ENCODE assay signal across 25 mouse cellular contexts in the genomic region with DNA sequence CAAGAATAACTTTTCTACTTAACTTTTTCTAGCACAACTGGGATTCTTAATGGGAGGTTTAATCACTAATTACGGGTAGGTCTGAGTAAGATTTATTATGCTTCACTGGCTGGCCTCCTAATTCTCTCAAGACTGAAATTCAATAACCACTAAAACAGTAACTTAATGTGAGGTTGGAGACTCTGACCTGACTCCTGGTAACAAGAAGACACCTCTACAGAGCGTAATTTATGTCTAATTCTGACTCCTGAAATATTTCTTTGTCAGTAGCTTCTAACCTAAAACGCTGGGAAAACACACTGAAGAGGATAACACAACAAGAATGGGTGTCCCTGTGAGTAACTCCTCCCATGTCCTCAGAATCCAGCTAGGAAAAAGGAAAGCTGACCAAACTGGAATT.
DNase-seq lines count a peak whose midpoint lies in the region; ATAC-seq and TF ChIP-seq lines count a peak whose summit lies in the region.
"Had no signal": no experiment of that assay in that cellular context is flagged by ENCODE, and none has a peak within 500 bp of the region (broad histone marks: within the 10 kb centered on the region; RNA-seq: fewer than 3 reads in every experiment).

No protein-coding gene starts in this region.

- ATAC-seq in kidney, embryonic 15.5 days (replicated peaks; ENCODE audit: low FRiP score): peak; percentile 80
- 0 out of 2 replicates have a peak, but pooled peaks have one; percentile 25 for ATAC-seq in kidney, postnatal 0 days (replicated peaks; ENCODE audit: low FRiP score, low read depth)
- ATAC-seq: activated CD4-positive, CD25-positive, alpha-beta regulatory T cell, adult 4 months; CD4-positive, CD25-positive, alpha-beta regulatory T cell, adult 4 months; forebrain, embryonic 13.5 days; forebrain, embryonic 15.5 days; forebrain, postnatal 0 days; Patski had no signal

- no peak overlapping the region for H3K27ac ChIP-seq in kidney, embryonic 15.5 days
- H3K27ac ChIP-seq in kidney, postnatal 0 days: no peak overlapping the region
- H3K27ac ChIP-seq: embryonic facial prominence, embryonic 10.5 days; embryonic facial prominence, embryonic 12.5 days; forebrain, embryonic 13.5 days; forebrain, embryonic 15.5 days had no signal

- DNase-seq in embryo, embryonic 10.5 days (ENCODE audit: low spot score): peak; percentile 24
- DNase-seq in embryo, embryonic 10 days (ENCODE audit: low spot score): no peak
- DNase-seq in kidney, adult 8-10 months: no peak
- peak; percentile 84 for DNase-seq in kidney, postnatal 0 days (ENCODE audit: low spot score)
- DNase-seq in kidney, postnatal 4 days: no peak
- DNase-seq: adrenal gland, adult 8-10 months; adrenal gland, postnatal 14 days; adrenal gland, postnatal 36 days; B cell, adult 2 months; cerebellum, adult 11-12 months; cerebellum, adult 2 months; cerebellum, adult 9-10 months; cerebellum, postnatal 10 days; cerebellum, postnatal 25 days; forebrain, postnatal 0 days had no signal

- no peaks in the 10 kb centered on the region for H3K9me3 ChIP-seq in kidney, embryonic 15.5 days (replicated peaks)
- H3K9me3 ChIP-seq in kidney, postnatal 0 days (replicated peaks; ENCODE audit: low read length): no peaks in the 10 kb centered on the region
- H3K9me3 ChIP-seq: embryonic facial prominence, embryonic 10.5 days; embryonic facial prominence, embryonic 12.5 days; forebrain, embryonic 13.5 days; forebrain, embryonic 15.5 days had no signal

- no peak overlapping the region for H3K4me2 ChIP-seq in kidney, embryonic 15.5 days
- no peak overlapping the region for H3K4me2 ChIP-seq in kidney, postnatal 0 days (ENCODE audit: low read length)
- H3K4me2 ChIP-seq: embryonic facial prominence, embryonic 12.5 days; forebrain, embryonic 13.5 days; forebrain, embryonic 15.5 days had no signal

- H3K4me1 ChIP-seq in kidney, embryonic 15.5 days: no peaks in the 10 kb centered on the region
- no peaks in the 10 kb centered on the region for H3K4me1 ChIP-seq in kidney, postnatal 0 days (replicated peaks; ENCODE audit: insufficient read depth, low read length)
- H3K4me1 ChIP-seq: embryonic facial prominence, embryonic 10.5 days; embryonic facial prominence, embryonic 12.5 days; forebrain, embryonic 13.5 days; forebrain, embryonic 15.5 days had no signal

- 0 out of 2 replicates have a peak, but pooled peaks cover 3% of the 10 kb centered on the region for H3K27me3 ChIP-seq in kidney, embryonic 15.5 days
- no peaks in the 10 kb centered on the region for H3K27me3 ChIP-seq in kidney, postnatal 0 days (ENCODE audit: insufficient read depth, low read length)
- H3K27me3 ChIP-seq: CH12.LX; embryonic facial prominence, embryonic 12.5 days; forebrain, embryonic 13.5 days; forebrain, embryonic 15.5 days; Patski had no signal

- no peaks in the 10 kb centered on the region for H3K36me3 ChIP-seq in kidney, embryonic 15.5 days
- no peaks in the 10 kb centered on the region for H3K36me3 ChIP-seq in kidney, postnatal 0 days (ENCODE audit: insufficient read depth, low read length)
- H3K36me3 ChIP-seq: embryonic facial prominence, embryonic 10.5 days; embryonic facial prominence, embryonic 12.5 days; forebrain, embryonic 15.5 days; G1E had no signal

- WGBS in kidney, embryonic 15.5 days: 20% methylated on average over 3 of the region's 3 CpGs
- 19% methylated on average over 3 of the region's 3 CpGs for WGBS in kidney, postnatal 0 days

- H3K4me3 ChIP-seq in kidney, embryonic 15.5 days (replicated peaks): no peak overlapping the region
- no peak overlapping the region for H3K4me3 ChIP-seq in kidney, postnatal 0 days (replicated peaks; ENCODE audit: low read depth, low read length)
- H3K4me3 ChIP-seq: embryonic facial prominence, embryonic 10.5 days; embryonic facial prominence, embryonic 12.5 days; forebrain, embryonic 13.5 days; forebrain, embryonic 15.5 days had no signal

- no peak overlapping the region for H3K9ac ChIP-seq in kidney, embryonic 15.5 days
- H3K9ac ChIP-seq in kidney, postnatal 0 days (ENCODE audit: low read depth, low read length): no peak overlapping the region
- H3K9ac ChIP-seq: embryonic facial prominence, embryonic 12.5 days; forebrain, embryonic 13.5 days; forebrain, embryonic 15.5 days; forebrain, postnatal 0 days had no signal

- TF ChIP-seq CTCF in kidney, postnatal 0 days (IDR thresholded peaks at IDR 0.05; ENCODE audit: low read depth): no peak

Comparison
In these comparisons a context has a peak if more than half of its experiments do, and no peak if none do; other contexts are left out.
1. DNase-seq: peak in embryo, embryonic 10.5 days (single experiment) and kidney, postnatal 0 days (single experiment); none in embryo, embryonic 10 days (single experiment), kidney, adult 8-10 months (0 of 2) and kidney, postnatal 4 days (0 of 2).